Mouse (Mus musculus): ENCODE data around the gene Adora1.
A peak's percentile ranks its signal among the peaks of the same experiment; 100 is the strongest.
"Not testable (repeated sequence)": the region's sequence is repeated elsewhere in the genome, so short reads cannot be mapped to it uniquely, and the experiment has no call there.

Adora1 gene

GRCm38 (mm10) chr1:134235391-134235921, at the start of gene Adora1:
TSS of gene Adora1 (minus strand) at chr1:134235431.
- DNase-seq (ENCODE audit: extremely low spot score, low read depth, low spot score), result no peak

GRCm38 (mm10) chr1:134283108-134283507, 47.9 kb upstream of the Adora1 start:
- DNase-seq (ENCODE audit: extremely low spot score, low read depth, low spot score), result no peak

GRCm38 (mm10) chr1:134282342-134282741, 47.1 kb upstream of the Adora1 start:
- no peak for DNase-seq (ENCODE audit: extremely low spot score, low read depth, low spot score)

GRCm38 (mm10) chr1:134281563-134281962, 46.3 kb upstream of the Adora1 start:
- no peak for DNase-seq (ENCODE audit: extremely low spot score, low read depth, low spot score)

- DNase-seq (ENCODE audit: extremely low spot score, low read depth, low spot score), result no peak
Measured at GRCm38 (mm10) chr1:134280174-134280573, 44.9 kb upstream of the Adora1 start.

GRCm38 (mm10) chr1:134276823-134277222, 41.6 kb upstream of the Adora1 start:
- no peak for DNase-seq (ENCODE audit: extremely low spot score, low read depth, low spot score)

- no peak for DNase-seq (ENCODE audit: extremely low spot score, low read depth, low spot score)
Measured at GRCm38 (mm10) chr1:134275616-134276464, 40.6 kb upstream of the Adora1 start.

- no peak for DNase-seq (ENCODE audit: extremely low spot score, low read depth, low spot score)
Measured at GRCm38 (mm10) chr1:134274483-134274920, 39.3 kb upstream of the Adora1 start.

GRCm38 (mm10) chr1:134273493-134274395, 38.5 kb upstream of the Adora1 start:
- DNase-seq (ENCODE audit: extremely low spot score, low read depth, low spot score), result no peak

GRCm38 (mm10) chr1:134272754-134273250, 37.6 kb upstream of the Adora1 start:
- no peak for DNase-seq (ENCODE audit: extremely low spot score, low read depth, low spot score)

- DNase-seq (ENCODE audit: extremely low spot score, low read depth, low spot score), result no peak
Measured at GRCm38 (mm10) chr1:134270026-134270425, 34.8 kb upstream of the Adora1 start.

GRCm38 (mm10) chr1:134265797-134266196, 30.6 kb upstream of the Adora1 start:
- no peak for DNase-seq (ENCODE audit: extremely low spot score, low read depth, low spot score)

GRCm38 (mm10) chr1:134264341-134264740, 29.1 kb upstream of the Adora1 start:
- no peak for DNase-seq (ENCODE audit: extremely low spot score, low read depth, low spot score)

- DNase-seq (ENCODE audit: extremely low spot score, low read depth, low spot score), result not testable (repeated sequence)
Measured at GRCm38 (mm10) chr1:134249681-134250080, 14.4 kb upstream of the Adora1 start.

- no peak for DNase-seq (ENCODE audit: extremely low spot score, low read depth, low spot score)
Measured at GRCm38 (mm10) chr1:134246590-134246989, 11.4 kb upstream of the Adora1 start.

GRCm38 (mm10) chr1:134245004-134245717, 9.9 kb upstream of the Adora1 start:
- no peak for DNase-seq (ENCODE audit: extremely low spot score, low read depth, low spot score)

GRCm38 (mm10) chr1:134243948-134244914, 9.0 kb upstream of the Adora1 start:
- DNase-seq (ENCODE audit: extremely low spot score, low read depth, low spot score), result peak; percentile 35

GRCm38 (mm10) chr1:134243505-134243904, 8.3 kb upstream of the Adora1 start:
- DNase-seq (ENCODE audit: extremely low spot score, low read depth, low spot score), result no peak

- DNase-seq (ENCODE audit: extremely low spot score, low read depth, low spot score), result no peak
Measured at GRCm38 (mm10) chr1:134242286-134242685, 7.1 kb upstream of the Adora1 start.
